Mouse (Mus musculus) lung, postnatal 10 days (tissue): ENCODE data around the gene Plekhj1.

ENCODE experiments used
- DNase-seq: peaks from one replicate; pipeline ENCODE4 v3.0.0; 2021

Gene Plekhj1

GRCm38 (mm10) chr10:80804340-80804739 is 5.9 kb upstream of the Plekhj1 start:
- DNase-seq = no peak

GRCm38 (mm10) chr10:80802996-80803395 is 4.6 kb upstream of the Plekhj1 start:
- no peak for DNase-seq

- DNase-seq = no peak
These were observed 3.9 kb upstream of the Plekhj1 start for GRCm38 (mm10) chr10:80802204-80802912.

- no peak for DNase-seq
These were observed 692 bp upstream of the Plekhj1 start for GRCm38 (mm10) chr10:80799070-80799566.

- no peak for DNase-seq
These were observed 958 bp downstream of the Plekhj1 start for GRCm38 (mm10) chr10:80797186-80798149.

- DNase-seq = no peak
These were observed 2.0 kb downstream of the Plekhj1 start for GRCm38 (mm10) chr10:80796307-80796848.

- DNase-seq = no peak
These were observed 3.7 kb downstream of the Plekhj1 start for GRCm38 (mm10) chr10:80794750-80795149.

- DNase-seq = no peak
These were observed 4.6 kb downstream of the Plekhj1 start for GRCm38 (mm10) chr10:80793803-80794202.

- DNase-seq = no peak
These were observed 5.2 kb downstream of the Plekhj1 start for GRCm38 (mm10) chr10:80793033-80793784.

GRCm38 (mm10) chr10:80792175-80793032 is 6.0 kb downstream of the Plekhj1 start:
- DNase-seq = no peak

GRCm38 (mm10) chr10:80791476-80792174 is 6.8 kb downstream of the Plekhj1 start:
- DNase-seq = no peak

GRCm38 (mm10) chr10:80790761-80791404 is 7.5 kb downstream of the Plekhj1 start:
- DNase-seq = no peak

- no peak for DNase-seq
These were observed 10.9 kb downstream of the Plekhj1 start for GRCm38 (mm10) chr10:80787517-80787916.

- DNase-seq = no peak
These were observed 12.5 kb downstream of the Plekhj1 start for GRCm38 (mm10) chr10:80785963-80786362.

GRCm38 (mm10) chr10:80784871-80785270 is 13.6 kb downstream of the Plekhj1 start:
- no peak for DNase-seq

GRCm38 (mm10) chr10:80784302-80784701 is 14.1 kb downstream of the Plekhj1 start:
- no peak for DNase-seq

- DNase-seq = no peak
These were observed 18.9 kb downstream of the Plekhj1 start for GRCm38 (mm10) chr10:80779565-80779964.

GRCm38 (mm10) chr10:80777123-80777522 is 21.3 kb downstream of the Plekhj1 start:
- no peak for DNase-seq

- no peak for DNase-seq
These were observed 22.0 kb downstream of the Plekhj1 start for GRCm38 (mm10) chr10:80776358-80776869.

- DNase-seq = no peak
These were observed 22.7 kb downstream of the Plekhj1 start for GRCm38 (mm10) chr10:80775731-80776130.
